Mouse (Mus musculus) liver, adult 2 months (tissue): ENCODE data around the gene Tcf7l1.

Experiments
- CTCF ChIP-seq: fragments of 200-500 bp; IDR thresholded peaks from 2 replicates; pipeline ENCODE4 v1.5.1; 2011; ENCODE audit warnings: low read depth, low read length, control low read depth
- POLR2A ChIP-seq: fragments of 200-500 bp; IDR thresholded peaks from 2 replicates; pipeline ENCODE4 v1.6.1; 2011; ENCODE audit warnings: low read length, control low read depth; ENCODE audit not compliant: insufficient read depth; ENCODE audit errors: extremely low read depth

- TF ChIP-seq POLR2A (no peak), CTCF (no peak)
Measured at GRCm38 (mm10) chr6:72691549-72691948, 97.5 kb downstream of the Tcf7l1 start.
